Mouse (Mus musculus): ENCODE data around the gene Clasp1.

Gene Clasp1

GRCm38 (mm10) chr1:118454817-118455216 is 66.0 kb downstream of the Clasp1 start:
- no peak for DNase-seq

GRCm38 (mm10) chr1:118457256-118457882 is 68.5 kb downstream of the Clasp1 start:
- DNase-seq = peak; percentile 8

- DNase-seq = no peak
These were observed 69.0 kb downstream of the Clasp1 start for GRCm38 (mm10) chr1:118457883-118458259.

GRCm38 (mm10) chr1:118458279-118458678 is 69.4 kb downstream of the Clasp1 start:
- DNase-seq = no peak

- DNase-seq = peak; percentile 93
These were observed 70.4 kb downstream of the Clasp1 start for GRCm38 (mm10) chr1:118458963-118459920.

GRCm38 (mm10) chr1:118460716-118461115 is 71.9 kb downstream of the Clasp1 start:
- no peak for DNase-seq

- no peak for DNase-seq
These were observed 77.2 kb downstream of the Clasp1 start for GRCm38 (mm10) chr1:118466041-118466440.

- no peak for DNase-seq
These were observed 83.5 kb downstream of the Clasp1 start for GRCm38 (mm10) chr1:118472386-118472785.

- DNase-seq = peak; percentile 51
These were observed 88.1 kb downstream of the Clasp1 start for GRCm38 (mm10) chr1:118476919-118477318.

GRCm38 (mm10) chr1:118479246-118479645 is 90.4 kb downstream of the Clasp1 start:
- no peak for DNase-seq

GRCm38 (mm10) chr1:118480484-118481364 is 91.9 kb downstream of the Clasp1 start:
- DNase-seq = no peak

GRCm38 (mm10) chr1:118481365-118481702 is 92.5 kb downstream of the Clasp1 start:
- peak; percentile 59 for DNase-seq

- no peak for DNase-seq
These were observed 92.8 kb downstream of the Clasp1 start for GRCm38 (mm10) chr1:118481703-118482102.

- DNase-seq = no peak
These were observed 93.6 kb downstream of the Clasp1 start for GRCm38 (mm10) chr1:118482285-118483019.

GRCm38 (mm10) chr1:118483504-118484096 is 94.7 kb downstream of the Clasp1 start:
- DNase-seq = no peak

GRCm38 (mm10) chr1:118485572-118485971 is 96.7 kb downstream of the Clasp1 start:
- DNase-seq = no peak

- no peak for DNase-seq
These were observed 97.2 kb downstream of the Clasp1 start for GRCm38 (mm10) chr1:118486021-118486420.

GRCm38 (mm10) chr1:118492811-118493210 is 104.0 kb downstream of the Clasp1 start:
- DNase-seq = no peak

GRCm38 (mm10) chr1:118494551-118494950 is 105.7 kb downstream of the Clasp1 start:
- DNase-seq = no peak

- DNase-seq = peak; percentile 88
These were observed 109.5 kb downstream of the Clasp1 start for GRCm38 (mm10) chr1:118498311-118498710.

GRCm38 (mm10) chr1:118500606-118501005 is 111.7 kb downstream of the Clasp1 start:
- DNase-seq = no peak

- no peak for DNase-seq
These were observed 112.8 kb downstream of the Clasp1 start for GRCm38 (mm10) chr1:118501691-118502090.

Data from lung, postnatal 14 days (tissue).